Mouse (Mus musculus) G1E (cell line): ENCODE measurements around the gene Gna15.

ENCODE experiments used
- CTCF ChIP-seq: IDR thresholded peaks from 2 replicates; pipeline ENCODE4 v1.5.1; 2012; ENCODE audit warnings: low read depth, low read length, inconsistent platforms, mixed read lengths
- GATA1 ChIP-seq: IDR thresholded peaks from 2 replicates; pipeline ENCODE4 v1.6.1; 2012; ENCODE audit warnings: borderline replicate concordance, low read length, inconsistent platforms, mixed read lengths
- GATA2 ChIP-seq: IDR thresholded peaks from 2 replicates; pipeline ENCODE4 v1.6.1; 2012; ENCODE audit warnings: low read depth, low read length, inconsistent platforms, borderline replicate concordance
- POLR2AphosphoS5 ChIP-seq: IDR thresholded peaks from 2 replicates; pipeline ENCODE4 v1.6.1; 2012; ENCODE audit warnings: low read depth, low read length, inconsistent platforms; ENCODE audit not compliant: insufficient replicate concordance
- TAL1 ChIP-seq: conservative IDR thresholded peaks from 2 replicates; pipeline ENCODE4 v1.6.1; 2012; ENCODE audit warnings: low read depth, low read length, inconsistent platforms, mixed read lengths

GRCm38 (mm10) chr10:81460951-81461350, 63.1 kb downstream of the Gna15 start:
- TF ChIP-seq CTCF (no peak), GATA1 (no peak), TAL1 (no peak), GATA2 (no peak), POLR2AphosphoS5 (no peak)
